Mouse (Mus musculus) frontal cortex, postnatal 14 days (tissue): Measurements from ENCODE around the gene Hivep1.

ENCODE experiments used
- DNase-seq, 2 experiments: peaks; one replicate each; pipeline ENCODE4 v3.0.0; 2022; ENCODE audit warnings: low spot score in 2 of 2

Hivep1 gene

GRCm38 (mm10) chr13:42112748-42113147 is 60.9 kb downstream of the Hivep1 start:
- no peak for DNase-seq

DNA sequence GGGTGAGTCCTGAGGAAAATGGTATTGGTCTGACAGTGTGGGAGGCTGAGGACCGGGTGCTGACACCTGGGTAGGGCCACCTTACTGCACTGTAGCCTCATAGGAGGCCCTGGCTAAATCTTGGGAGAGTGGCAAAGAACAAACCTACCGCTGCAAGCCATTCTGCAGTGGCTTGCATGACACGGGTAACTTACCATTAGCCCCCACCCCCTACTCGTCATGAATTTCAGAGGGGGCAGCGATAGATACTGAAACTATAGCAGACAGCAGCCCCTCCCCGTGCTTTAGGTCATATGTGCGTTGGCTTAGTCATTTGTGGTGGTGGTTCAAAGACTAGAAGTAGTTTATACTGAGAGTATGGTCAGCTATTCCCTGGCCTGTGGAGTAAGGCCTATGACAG is 61.8 kb downstream of the Hivep1 start:
- DNase-seq = no peak

GRCm38 (mm10) chr13:42116301-42116700 is 64.5 kb downstream of the Hivep1 start:
- DNase-seq = no peak

DNA sequence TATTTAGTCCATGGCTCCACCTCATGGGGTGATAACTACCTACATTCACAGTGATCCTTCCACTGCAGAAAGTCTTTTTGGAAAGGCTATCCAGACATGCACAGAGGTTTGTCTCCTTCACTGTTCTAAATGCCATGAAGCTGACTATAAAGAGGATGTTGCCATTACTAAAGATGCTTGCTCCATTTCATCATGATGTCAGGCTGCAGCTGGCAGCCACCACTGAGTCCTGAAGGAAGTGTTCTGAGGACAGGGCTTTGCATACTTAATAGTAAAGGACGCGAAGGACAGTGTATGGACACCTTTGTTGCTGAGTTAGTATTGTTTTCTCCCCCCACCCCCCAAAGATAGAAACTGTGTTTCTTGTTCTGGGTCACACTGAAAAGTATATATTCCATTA is 67.2 kb downstream of the Hivep1 start:
- DNase-seq = no peak

- no peak for DNase-seq
Measured at GRCm38 (mm10) chr13:42121106-42121776, 69.4 kb downstream of the Hivep1 start.

- no peak for DNase-seq
Measured at GRCm38 (mm10) chr13:42121777-42122682, 70.2 kb downstream of the Hivep1 start.

DNA sequence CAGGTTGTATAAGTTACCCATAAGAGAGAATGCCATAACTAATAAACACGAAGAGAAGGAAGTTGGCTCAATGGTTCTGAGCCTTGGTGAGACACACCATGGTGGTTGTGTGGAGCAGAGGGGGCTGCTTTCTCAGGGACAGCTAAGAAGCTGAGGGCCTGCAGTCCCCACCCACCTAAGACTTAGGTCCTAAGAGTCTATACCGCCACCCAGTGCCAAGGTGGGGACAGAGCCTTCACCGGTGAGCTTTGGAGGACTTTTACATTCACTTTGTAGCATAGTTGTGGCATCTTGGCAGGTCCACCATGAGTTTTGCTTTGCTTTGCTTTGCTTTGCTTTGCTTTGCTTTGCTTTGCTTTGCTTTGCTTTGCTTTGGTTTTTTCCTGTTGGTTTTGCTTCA is 92.8 kb downstream of the Hivep1 start:
- DNase-seq = no peak

- no peak for DNase-seq
Measured at GRCm38 (mm10) chr13:42149328-42150071, 97.7 kb downstream of the Hivep1 start.

- no peak for DNase-seq
Measured at GRCm38 (mm10) chr13:42150072-42150450, 98.2 kb downstream of the Hivep1 start.

DNA sequence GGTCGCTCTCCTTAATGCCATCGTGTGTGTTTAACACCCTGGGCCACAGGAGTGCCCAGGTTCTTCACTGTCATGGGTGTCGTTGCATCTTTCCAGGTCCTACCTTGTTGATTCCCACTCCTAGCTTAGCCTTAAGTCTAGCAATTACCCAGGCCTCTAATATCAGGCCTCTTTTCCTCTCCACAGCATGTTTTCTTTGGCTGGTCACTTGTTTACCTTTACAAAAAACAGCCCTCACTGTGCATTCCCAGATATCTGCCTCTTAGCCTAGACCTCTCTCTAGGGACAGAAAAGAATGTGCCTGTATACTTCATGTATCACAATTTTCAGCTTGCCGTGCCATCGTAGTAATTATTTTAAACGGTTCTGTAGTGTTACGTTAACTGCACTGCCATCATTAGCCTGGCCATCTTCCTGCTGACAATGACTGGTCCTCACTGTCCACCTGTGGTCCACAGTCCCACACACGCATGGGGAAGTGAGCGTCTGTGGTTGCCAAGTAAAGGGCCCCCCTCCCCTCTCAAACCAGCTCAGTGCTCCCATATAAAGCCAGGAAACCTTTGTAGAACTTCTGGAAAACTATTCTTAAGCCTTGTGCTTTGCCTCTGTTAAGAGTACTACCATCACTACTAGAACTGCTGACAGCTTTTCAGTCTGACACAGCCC is 98.8 kb downstream of the Hivep1 start:
- no peak for DNase-seq

DNA sequence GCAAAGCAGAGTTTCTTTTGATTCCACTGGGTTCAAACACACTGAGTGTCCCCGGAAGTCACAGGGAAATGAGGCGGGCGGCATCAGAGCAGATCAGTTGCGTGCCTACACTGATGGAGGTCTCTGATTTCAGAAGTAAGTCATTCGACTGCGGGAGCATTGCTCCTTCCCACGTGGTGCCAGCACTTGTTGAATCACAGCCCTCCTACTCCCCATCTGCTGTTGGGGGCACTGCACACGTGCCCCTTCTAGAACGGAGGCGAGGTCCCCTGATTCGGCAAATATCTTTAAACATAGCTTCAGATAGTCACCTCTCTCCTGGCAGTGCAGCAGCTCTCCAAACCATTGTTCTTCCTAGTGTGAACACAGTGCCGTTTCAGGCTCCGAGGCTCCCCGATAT is 106.4 kb downstream of the Hivep1 start:
- no peak for DNase-seq

DNA sequence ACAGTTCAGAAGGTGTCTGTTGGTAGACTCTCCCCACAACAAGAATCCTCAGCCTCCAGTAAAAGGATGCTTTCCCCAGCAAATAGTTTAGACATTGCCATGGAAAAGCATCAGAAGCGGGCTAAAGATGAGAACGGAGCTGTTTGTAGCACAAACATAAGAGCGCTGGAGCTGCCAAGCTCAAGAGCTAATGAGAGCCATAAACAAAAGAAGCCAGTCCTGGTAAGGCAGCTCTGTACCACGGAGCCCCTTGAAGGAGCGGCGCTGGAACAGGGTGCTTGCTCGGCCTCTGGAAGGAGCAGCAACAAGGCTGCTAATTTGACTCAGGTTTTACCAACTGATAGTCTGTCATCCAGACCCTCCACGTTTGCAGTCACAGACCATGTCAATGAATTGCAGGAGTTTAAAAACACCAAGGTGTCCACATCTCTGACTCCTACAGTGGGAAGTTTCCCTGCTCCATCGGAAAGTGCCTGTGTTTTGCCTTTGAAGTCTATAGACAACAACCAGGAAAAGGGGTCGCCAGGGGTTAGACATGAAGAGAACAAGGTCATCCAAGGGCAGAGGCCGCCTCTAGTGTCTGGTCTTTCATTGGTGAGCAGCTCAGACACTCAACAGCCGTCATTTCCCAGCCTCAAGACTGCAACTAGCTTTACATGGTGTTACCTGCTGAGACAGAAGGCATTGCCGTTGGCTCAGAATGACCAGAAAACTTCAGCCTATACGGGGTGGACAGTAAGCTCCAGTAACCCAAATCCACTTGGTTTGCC is 107.8 kb downstream of the Hivep1 start:
- DNase-seq = no peak

GRCm38 (mm10) chr13:42170802-42171201 is 119.0 kb downstream of the Hivep1 start:
- no peak for DNase-seq

DNA sequence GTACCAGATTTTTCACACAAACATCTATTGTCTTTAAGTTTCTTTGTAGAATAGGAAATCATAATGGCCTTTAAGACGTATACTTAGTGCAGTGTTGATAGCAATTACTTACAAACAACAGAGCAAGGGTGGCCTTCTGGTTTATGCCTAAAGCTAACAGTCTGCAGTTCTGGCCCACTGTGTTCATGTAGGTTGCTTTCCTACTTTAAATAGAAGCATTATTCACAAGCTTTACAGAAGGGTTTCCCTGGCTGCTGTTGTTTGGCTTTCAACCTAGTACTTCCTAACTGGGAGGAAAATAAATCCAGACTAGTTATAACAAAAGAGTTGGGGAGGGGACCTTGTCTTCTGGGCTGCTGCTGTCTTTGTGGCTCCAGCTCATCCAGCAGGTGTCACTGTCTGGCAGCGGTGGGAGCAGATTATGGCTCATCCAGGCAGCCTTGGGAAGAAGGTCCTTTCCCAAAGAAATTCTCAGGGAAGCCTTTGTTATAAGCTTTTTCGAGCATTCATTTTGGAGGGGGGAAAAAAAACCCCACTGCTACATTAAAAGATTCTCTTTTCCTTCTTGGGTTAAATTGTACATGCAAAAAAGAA is 123.1 kb downstream of the Hivep1 start:
- DNase-seq = peak in 1 of 2 experiments; percentile 37

DNA sequence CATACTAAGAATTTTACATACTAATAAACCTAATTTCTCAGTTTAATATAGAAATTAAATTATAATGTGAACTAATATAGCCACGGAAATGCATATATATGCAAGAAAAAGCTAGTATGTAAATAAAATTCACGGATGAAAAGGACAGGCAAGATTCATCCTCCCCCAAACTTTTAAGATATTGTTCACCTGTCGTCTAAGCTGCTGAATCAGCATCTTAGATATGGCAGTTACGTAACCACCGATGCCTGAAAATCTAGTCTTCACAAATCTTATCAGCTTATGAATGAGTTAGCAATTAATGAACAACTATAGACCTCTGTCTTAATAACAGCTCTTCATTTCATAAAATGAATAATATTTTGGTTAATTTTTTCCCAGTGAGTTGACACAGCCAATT is 130.8 kb downstream of the Hivep1 start:
- no peak for DNase-seq

- DNase-seq = no peak
Measured at GRCm38 (mm10) chr13:42184131-42184530, 132.3 kb downstream of the Hivep1 start.

DNA sequence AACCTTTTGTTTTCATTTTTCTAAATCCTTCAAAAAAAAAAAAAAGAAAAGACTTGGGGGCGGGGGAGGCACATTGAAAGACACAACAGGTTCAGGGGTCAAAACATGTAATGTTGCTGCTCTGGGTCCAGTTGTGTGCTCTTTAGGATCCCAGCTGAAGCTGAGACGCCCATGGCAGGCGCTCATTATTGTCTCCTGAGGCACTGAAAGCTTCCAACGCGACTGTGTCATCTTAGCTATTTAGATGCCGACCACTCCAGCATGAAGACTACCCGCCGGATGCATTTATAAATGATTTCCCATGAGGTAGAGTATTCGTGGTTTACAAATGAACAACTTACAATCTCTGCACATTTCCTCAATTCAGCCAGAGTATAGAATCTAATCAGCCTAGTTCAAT is 141.2 kb downstream of the Hivep1 start:
- no peak for DNase-seq

DNA sequence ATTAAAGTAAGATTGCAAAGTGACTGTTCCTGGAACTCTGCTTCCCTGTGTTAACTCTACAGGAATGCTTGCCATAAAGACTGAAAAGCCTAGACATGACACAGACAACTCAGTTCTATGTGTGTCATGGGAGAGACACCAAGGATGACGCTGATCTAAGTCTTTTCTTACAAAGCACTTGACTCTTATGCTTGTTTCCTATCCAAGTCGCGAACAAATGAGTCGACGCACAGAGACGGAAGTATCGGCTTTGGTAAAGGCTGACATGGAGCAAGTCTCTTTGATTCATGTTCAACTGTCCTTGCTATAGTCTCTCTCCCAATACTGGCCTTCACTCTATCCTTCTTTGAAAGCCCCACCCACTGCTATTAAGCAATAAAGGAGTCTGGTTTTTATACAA is 143.8 kb downstream of the Hivep1 start:
- DNase-seq = no peak

DNA sequence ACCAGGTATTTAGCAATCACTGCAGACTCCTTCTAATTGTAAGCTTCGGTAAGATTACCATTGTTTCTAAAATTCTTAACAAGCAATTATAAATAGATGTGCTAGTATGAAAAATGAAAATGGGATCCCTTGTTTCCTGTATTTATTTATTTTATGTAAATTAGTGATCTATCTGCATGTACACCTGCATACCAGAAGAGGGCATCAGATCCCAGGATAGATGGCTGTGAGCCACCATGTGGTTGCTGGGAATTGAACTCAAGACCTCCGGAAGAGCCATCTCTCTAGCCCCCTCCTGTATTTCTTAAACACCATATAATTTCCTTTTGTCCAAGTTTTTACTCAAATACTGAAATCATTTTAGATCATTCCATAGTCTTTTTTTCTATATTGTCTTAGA is 145.8 kb downstream of the Hivep1 start:
- DNase-seq = no peak

DNA sequence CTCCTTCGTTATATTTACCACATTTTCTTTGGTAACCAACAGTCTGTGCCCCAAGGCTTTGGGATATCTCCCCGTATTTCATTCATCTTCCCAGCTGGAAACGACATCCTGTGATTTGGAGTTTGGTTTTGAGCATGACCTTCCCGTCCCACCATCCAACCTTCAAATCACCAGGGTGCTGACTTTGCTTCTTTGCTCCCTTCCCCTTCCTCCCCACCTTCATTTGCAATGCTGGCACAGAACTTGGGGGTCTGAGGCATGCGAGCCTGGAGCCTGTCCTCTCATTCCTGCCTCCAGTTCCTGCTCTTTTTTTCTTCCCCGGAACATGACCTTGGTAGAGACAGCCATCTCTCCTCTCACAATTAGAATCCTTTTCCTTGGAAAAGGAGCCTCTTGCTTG is 161.7 kb downstream of the Hivep1 start:
- DNase-seq = no peak

DNA sequence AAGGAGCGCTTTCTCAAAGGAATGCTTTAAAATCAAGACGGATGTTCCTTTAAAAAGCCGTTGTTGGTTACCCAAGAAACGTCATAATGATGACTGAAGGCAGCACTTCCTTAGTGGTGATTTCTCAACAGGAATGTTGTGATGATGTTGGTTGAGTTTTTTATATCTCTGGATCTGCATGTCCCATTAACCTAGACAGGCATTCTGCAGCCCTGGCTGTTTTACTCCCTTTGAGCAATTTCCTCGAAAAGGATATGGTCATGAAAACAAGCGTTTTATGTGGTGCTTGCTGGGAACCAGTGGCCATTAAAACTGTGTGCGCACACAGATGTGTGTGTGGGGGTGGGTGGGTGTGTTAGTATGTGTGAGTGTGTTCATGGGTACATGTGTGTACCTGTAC is 170.6 kb downstream of the Hivep1 start:
- DNase-seq = no peak
